Mouse (Mus musculus) heart, adult 2 months (tissue): ENCODE data around the gene Fam198a. TPM values are rescaled to one million over a fixed set of nuclear protein-coding genes. Genes with fewer than 3 reads are reported as not detected.
A peak's percentile ranks its signal among the peaks of the same experiment; 100 is the strongest.

Experiments
- DNase-seq, 2 experiments: peaks; one replicate each; pipeline ENCODE4 v3.0.0; 2021
- H3K27ac ChIP-seq: fragments of 200-600 bp; 2 replicates; pipeline ENCODE4 v1.8.1; 2022
- H3K27me3 ChIP-seq: fragments of 200-500 bp; 2 replicates; pipeline ENCODE4 v1.6.1; 2012; ENCODE audit warnings: mild to moderate bottlenecking, low read length, inconsistent platforms, mixed read lengths; ENCODE audit not compliant: control insufficient read depth, insufficient read depth
- H3K36me3 ChIP-seq: fragments of 200-500 bp; 2 replicates; pipeline ENCODE4 v1.6.1; 2012; ENCODE audit warnings: low read length, inconsistent platforms; ENCODE audit not compliant: control insufficient read depth, insufficient read depth
- H3K4me1 ChIP-seq: fragments of 200-500 bp; 2 replicates; pipeline ENCODE4 v1.6.1; 2011; ENCODE audit warnings: low read length; ENCODE audit not compliant: control insufficient read depth, insufficient read depth
- H3K4me3 ChIP-seq: fragments of 200-600 bp; 2 replicates; pipeline ENCODE4 v1.8.1; 2022
- H3K79me2 ChIP-seq: fragments of 200-500 bp; replicated peaks from 2 replicates; pipeline ENCODE4 v1.6.1; 2012; ENCODE audit warnings: mild to moderate bottlenecking, inconsistent platforms, low read length, moderate library complexity, mixed read lengths; ENCODE audit not compliant: control insufficient read depth, insufficient read depth
- H3K9ac ChIP-seq: fragments of 200-500 bp; 2 replicates; pipeline ENCODE4 v1.6.1; 2012; ENCODE audit warnings: low read depth, mild to moderate bottlenecking, control low read depth, inconsistent platforms, low read length, mixed read lengths
- CTCF ChIP-seq: fragments of 200-600 bp; IDR thresholded peaks from 2 replicates; pipeline ENCODE4 v1.8.1; 2022; ENCODE audit warnings: antibody characterized with exemption, mild to moderate bottlenecking, moderate library complexity
- EP300 ChIP-seq: fragments of 200-500 bp; IDR thresholded peaks from 2 replicates; pipeline ENCODE4 v1.6.1; 2011; ENCODE audit warnings: low read depth, low read length, control low read depth; ENCODE audit not compliant: insufficient read depth
- POLR2A ChIP-seq: fragments of 200-500 bp; IDR thresholded peaks from 2 replicates; pipeline ENCODE4 v1.6.1; 2011; ENCODE audit warnings: mild to moderate bottlenecking, low read depth, low read length, control low read depth; ENCODE audit not compliant: insufficient read depth
- WGBS: fragments of 180-500 bp; shearing (Covaris S2); methylation state at CpG from one replicate; pipeline ENCODE4 v1.1.7; 2018; 5-methylcytosine and 5-hydroxymethylcytosine counted together
- intact Hi-C: fragments of 180-260 bp; cut with DNase I; formaldehyde crosslinking; loops from one replicate; pipeline ENCODE4 v1.15.1; 2025
- polyA plus RNA-seq: library from polyadenylated mRNA; depleted of rRNA; stranded (reverse); fragments of >200 nt; gene quantifications from 2 replicates; pipeline ENCODE4 v1.2.3, GENCODE M21; 2012
- total RNA-seq, 2 experiments: library from RNA; stranded (reverse); gene quantifications; 2 replicates each; pipeline ENCODE4 v1.2.3; 2021

The Fam198a gene
- total and polyA plus RNA-seq, 3 experiments, result 0.42 to 1.5 (median 0.96) TPM

GRCm38 (mm10) chr9:121989536-121989935, 38.7 kb downstream of the Fam198a start:
- Histone ChIP-seq H3K79me2 (no peaks in the 10 kb centered on the region), H3K9ac (no peak overlapping the region), H3K4me1 (no peaks in the 10 kb centered on the region), H3K27me3 (no peaks in the 10 kb centered on the region), H3K4me3 (no peak overlapping the region), H3K27ac (no peak overlapping the region), H3K36me3 (no peaks in the 10 kb centered on the region)
- intact Hi-C loops, result loop anchor here (5.0 kb wide), 2 partner anchors 142 to 157 kb away; no protein-coding TSS in a partner anchor
- DNase-seq, result no peak
- WGBS, result 77% methylated on average over 5 of the region's 5 CpGs
- TF ChIP-seq CTCF (no peak), EP300 (no peak), POLR2A (no peak)

DNA sequence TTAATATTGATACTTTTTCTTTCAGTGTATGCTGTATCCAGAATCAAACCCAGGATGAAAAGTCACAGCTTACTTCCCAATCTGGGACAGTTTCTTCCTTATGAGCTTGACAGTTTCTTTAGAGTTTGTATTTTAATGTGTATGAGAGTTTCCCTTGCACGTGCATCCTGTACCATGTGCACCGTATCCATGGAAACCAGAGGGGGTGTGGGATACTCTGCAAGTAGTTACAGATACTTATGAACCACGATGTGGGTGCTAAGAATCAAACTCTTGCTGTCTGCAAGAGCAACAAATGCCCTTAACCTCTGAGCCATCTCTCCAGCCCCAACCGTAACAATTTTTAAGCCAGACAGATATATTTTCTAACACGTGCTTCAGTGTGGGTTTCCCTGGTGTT, 40.3 kb downstream of the Fam198a start:
- intact Hi-C loops, result no loop called here
- no peak overlapping the region for H3K27ac ChIP-seq
- TF ChIP-seq CTCF (no peak), POLR2A (no peak), EP300 (no peak)
- no peaks in the 10 kb centered on the region for H3K36me3 ChIP-seq
- no peak for DNase-seq
- no peak overlapping the region for H3K9ac ChIP-seq
- H3K79me2 ChIP-seq, result peaks cover 2% of the 10 kb centered on the region; the same call in 1 of the 2 replicates
- no peaks in the 10 kb centered on the region for H3K4me1 ChIP-seq
- WGBS, result 67% methylated on average over 5 of the region's 5 CpGs
- no peak overlapping the region for H3K4me3 ChIP-seq
- H3K27me3 ChIP-seq, result no peaks in the 10 kb centered on the region

GRCm38 (mm10) chr9:121993047-121993446, 42.3 kb downstream of the Fam198a start:
- intact Hi-C loops, result no loop called here
- H3K27me3 ChIP-seq, result no peaks in the 10 kb centered on the region
- WGBS, result 52% methylated on average over 3 of the region's 3 CpGs
- no peak overlapping the region for H3K4me3 ChIP-seq
- no peaks in the 10 kb centered on the region for H3K36me3 ChIP-seq
- DNase-seq, result no peak
- H3K27ac ChIP-seq, result no peak overlapping the region
- TF ChIP-seq POLR2A, result no peak
- TF ChIP-seq EP300, result no peak
- no peak for TF ChIP-seq CTCF
- no peaks in the 10 kb centered on the region for H3K4me1 ChIP-seq
- no peak overlapping the region for H3K9ac ChIP-seq
- H3K79me2 ChIP-seq, result peaks cover 2% of the 10 kb centered on the region; the same call in 1 of the 2 replicates

DNA sequence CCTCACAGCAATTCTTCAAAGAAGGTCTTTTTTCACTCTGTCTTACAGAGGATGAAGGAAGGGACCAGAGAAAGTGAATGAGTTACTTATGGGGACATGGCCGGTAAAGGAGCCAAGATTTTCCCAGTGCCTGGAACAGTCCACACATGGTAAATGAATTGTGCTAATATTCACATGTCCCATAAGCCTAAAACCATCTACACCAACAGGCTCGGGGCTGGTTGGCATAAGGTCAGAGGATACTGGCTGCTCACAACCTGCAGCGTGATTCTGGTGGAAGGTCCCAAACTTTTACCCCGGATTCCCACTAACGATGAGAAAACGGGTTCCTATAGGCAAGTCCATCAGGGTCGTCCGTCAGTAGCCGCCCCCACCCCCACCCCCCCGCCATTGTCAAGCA, 44.3 kb downstream of the Fam198a start:
- Histone ChIP-seq H3K4me1 (no peaks in the 10 kb centered on the region), H3K36me3 (no peaks in the 10 kb centered on the region), H3K27ac (no peak overlapping the region), H3K4me3 (peak overlapping the region; percentile 70; the same call in 1 of the 2 replicates), H3K27me3 (no peaks in the 10 kb centered on the region), H3K79me2 (peaks cover 2% of the 10 kb centered on the region; the same call in 1 of the 2 replicates), H3K9ac (peak overlapping the region; percentile 92)
- TF ChIP-seq EP300 (no peak), CTCF (no peak), POLR2A (no peak)
- WGBS, result 26% methylated on average over 10 of the region's 10 CpGs
- intact Hi-C loops, result no loop called here
- DNase-seq, result no peak

- Histone ChIP-seq H3K36me3 (no peaks in the 10 kb centered on the region), H3K4me1 (no peaks in the 10 kb centered on the region), H3K27ac (peak overlapping the region; percentile 64), H3K9ac (peak overlapping the region; percentile 92), H3K79me2 (peaks cover 2% of the 10 kb centered on the region; the same call in 1 of the 2 replicates), H3K4me3 (peak overlapping the region; percentile 70), H3K27me3 (no peaks in the 10 kb centered on the region)
- DNase-seq, result peak; percentile 87 to 89
- TF ChIP-seq POLR2A (peak; percentile 33; the same call in 1 of the 2 replicates), EP300 (no peak), CTCF (peak; percentile 41)
- intact Hi-C loops, result no loop called here
- WGBS, result 1% methylated on average over 53 of the region's 53 CpGs
Observed at GRCm38 (mm10) chr9:121995508-121996131, 44.8 kb downstream of the Fam198a start.

DNA sequence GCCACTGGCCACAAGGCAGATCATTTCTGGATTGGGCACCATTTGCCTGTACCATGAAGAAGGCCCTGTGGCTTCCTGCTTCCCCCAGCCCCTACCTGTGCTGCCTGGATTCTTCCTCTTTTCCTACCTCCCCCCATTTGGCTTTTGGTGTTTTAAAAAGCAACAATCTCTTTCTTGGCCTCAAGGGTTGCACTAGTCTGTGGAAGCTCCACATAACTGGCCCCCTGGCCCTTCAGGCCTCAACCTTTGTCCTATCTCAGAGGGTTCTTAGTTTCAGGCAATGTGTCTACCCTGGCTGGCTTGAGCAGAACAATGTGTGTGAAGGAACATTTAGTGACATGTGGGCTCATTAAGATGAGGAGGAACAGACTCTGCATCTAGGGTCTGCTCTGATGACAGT, 46.2 kb downstream of the Fam198a start, which contains the start of gene Pomgnt2:
Pomgnt2 (minus strand) TSS at position 101 of the 400 bp plus-strand sequence.
- H3K79me2 ChIP-seq, result peaks cover 2% of the 10 kb centered on the region; the same call in 1 of the 2 replicates
- DNase-seq, result no peak
- intact Hi-C loops, result no loop called here
- no peaks in the 10 kb centered on the region for H3K36me3 ChIP-seq
- no peak for TF ChIP-seq CTCF
- TF ChIP-seq POLR2A, result no peak
- no peak for TF ChIP-seq EP300
- H3K27ac ChIP-seq, result no peak within 1 kb of the TSS
- peak within 1 kb of the TSS; percentile 70 for H3K4me3 ChIP-seq
- H3K9ac ChIP-seq, result no peak within 1 kb of the TSS
- no peaks in the 10 kb centered on the region for H3K27me3 ChIP-seq
- no peaks in the 10 kb centered on the region for H3K4me1 ChIP-seq
